Mouse (Mus musculus) heart, embryonic 12.5 days (tissue): Measurements from ENCODE around the gene Eif1ad. TPM values are rescaled to one million over a fixed set of nuclear protein-coding genes. Genes with fewer than 3 reads are reported as not detected.
"Not testable (repeated sequence)": the region's sequence is repeated elsewhere in the genome, so short reads cannot be mapped to it uniquely, and the experiment has no call there.

Source experiments
- ATAC-seq: fragments of 200-750 bp; cut with Nextera tagmentation; 2 replicates; pipeline ENCODE4 v1.8.0; 2017; ENCODE audit warnings: moderate TSS enrichment, moderate library complexity; ENCODE audit not compliant: insufficient number of reproducible peaks, low FRiP score
- H3K27ac ChIP-seq: fragments of 300-500 bp; sonication (generic); 2 replicates; pipeline ENCODE4 v1.5.1; 2016; ENCODE audit warnings: mild to moderate bottlenecking, moderate library complexity; ENCODE audit not compliant: poor library complexity, severe bottlenecking
- H3K27me3 ChIP-seq: fragments of 300-500 bp; sonication (generic); replicated peaks from 2 replicates; pipeline ENCODE4 v1.6.1; 2016; ENCODE audit warnings: mild to moderate bottlenecking, moderate library complexity
- H3K36me3 ChIP-seq: fragments of 300-500 bp; sonication (generic); 2 replicates; pipeline ENCODE4 v1.6.1; 2016; ENCODE audit warnings: mild to moderate bottlenecking, moderate library complexity
- H3K4me1 ChIP-seq: fragments of 300-500 bp; sonication (generic); replicated peaks from 2 replicates; pipeline ENCODE4 v1.6.1; 2016; ENCODE audit warnings: mild to moderate bottlenecking
- H3K4me2 ChIP-seq: fragments of 300-500 bp; sonication (generic); 2 replicates; pipeline ENCODE4 v1.6.1; 2016; ENCODE audit warnings: mild to moderate bottlenecking, moderate library complexity
- H3K4me3 ChIP-seq: fragments of 300-500 bp; sonication (generic); 2 replicates; pipeline ENCODE4 v1.5.1; 2016; ENCODE audit warnings: mild to moderate bottlenecking
- H3K9ac ChIP-seq: fragments of 300-500 bp; sonication (generic); 2 replicates; pipeline ENCODE4 v1.6.1; 2016; ENCODE audit warnings: mild to moderate bottlenecking, moderate library complexity
- H3K9me3 ChIP-seq: fragments of 300-500 bp; sonication (generic); replicated peaks from 2 replicates; pipeline ENCODE4 v1.6.1; 2016; ENCODE audit warnings: mild to moderate bottlenecking, moderate library complexity
- WGBS: fragments of 180-500 bp; shearing (Covaris S2); methylation state at CpG from one replicate; pipeline ENCODE4 v1.1.7; 2016; 5-methylcytosine and 5-hydroxymethylcytosine counted together
- polyA plus RNA-seq: library from polyadenylated mRNA; unstranded; fragments of >200 nt; fragmentation: Nextera tagmentation; extraction: Ambion mirVana; gene quantifications from 2 replicates; pipeline ENCODE4 v1.2.1, GENCODE M21; 2016

Eif1ad gene
- polyA plus RNA-seq, 1 experiment from 2014 or later = 42.8 TPM

DNA sequence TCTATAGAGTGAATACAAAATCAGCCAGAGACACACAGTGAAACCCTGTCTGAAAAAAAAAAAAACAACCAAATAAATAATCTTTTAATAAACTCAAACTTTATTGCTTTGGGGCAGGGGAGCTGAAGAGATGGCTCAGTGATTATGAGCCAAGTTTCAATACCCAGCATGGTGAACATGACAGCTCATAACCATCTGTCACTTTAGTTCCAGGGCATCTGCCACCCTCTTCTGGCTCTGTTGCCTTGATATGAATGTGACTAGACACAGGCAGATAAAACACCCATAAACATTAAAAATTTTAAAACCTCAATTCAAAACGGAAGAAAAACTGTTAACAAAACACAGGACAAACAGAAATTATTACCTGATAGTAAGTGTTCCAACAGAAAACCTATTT is 10.9 kb downstream of the Eif1ad start:
- 85% methylated on average over 1 of the region's 1 CpGs for WGBS
- H3K4me3 ChIP-seq = no peak overlapping the region
- no peaks in the 10 kb centered on the region for H3K9me3 ChIP-seq
- H3K27me3 ChIP-seq = no peaks in the 10 kb centered on the region
- H3K4me2 ChIP-seq = no peak overlapping the region
- peaks cover 65% of the 10 kb centered on the region for H3K36me3 ChIP-seq
- H3K4me1 ChIP-seq = no peaks in the 10 kb centered on the region
- H3K9ac ChIP-seq = no peak overlapping the region
- no peak for ATAC-seq
- no peak overlapping the region for H3K27ac ChIP-seq

DNA sequence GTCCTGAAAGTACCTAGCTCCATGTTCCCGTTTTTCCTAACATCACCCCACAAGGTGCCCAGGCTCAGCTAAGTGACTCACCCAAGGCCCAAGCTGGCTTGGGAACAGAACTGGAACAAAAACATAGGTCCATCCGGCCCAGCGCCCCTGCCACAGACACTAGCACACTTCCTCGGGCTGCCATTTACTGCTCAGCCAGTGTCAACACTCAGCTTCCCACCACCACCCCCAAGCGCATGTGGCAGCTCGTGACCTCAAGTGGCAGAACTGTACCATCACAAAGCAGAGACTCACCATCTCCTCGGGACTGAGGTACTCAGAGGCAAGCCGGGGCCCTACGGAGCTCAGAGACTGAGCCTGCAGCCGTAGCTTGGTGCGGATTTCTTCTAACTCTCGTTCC is 16.8 kb downstream of the Eif1ad start:
- H3K4me3 ChIP-seq = no peak overlapping the region
- H3K27me3 ChIP-seq = no peaks in the 10 kb centered on the region
- WGBS = 92% methylated on average over 12 of the region's 12 CpGs
- no peak for ATAC-seq
- no peak overlapping the region for H3K27ac ChIP-seq
- peaks cover 18% of the 10 kb centered on the region for H3K4me1 ChIP-seq
- no peak overlapping the region for H3K4me2 ChIP-seq
- H3K36me3 ChIP-seq = peaks cover 79% of the 10 kb centered on the region
- no peaks in the 10 kb centered on the region for H3K9me3 ChIP-seq
- H3K9ac ChIP-seq = no peak overlapping the region

DNA sequence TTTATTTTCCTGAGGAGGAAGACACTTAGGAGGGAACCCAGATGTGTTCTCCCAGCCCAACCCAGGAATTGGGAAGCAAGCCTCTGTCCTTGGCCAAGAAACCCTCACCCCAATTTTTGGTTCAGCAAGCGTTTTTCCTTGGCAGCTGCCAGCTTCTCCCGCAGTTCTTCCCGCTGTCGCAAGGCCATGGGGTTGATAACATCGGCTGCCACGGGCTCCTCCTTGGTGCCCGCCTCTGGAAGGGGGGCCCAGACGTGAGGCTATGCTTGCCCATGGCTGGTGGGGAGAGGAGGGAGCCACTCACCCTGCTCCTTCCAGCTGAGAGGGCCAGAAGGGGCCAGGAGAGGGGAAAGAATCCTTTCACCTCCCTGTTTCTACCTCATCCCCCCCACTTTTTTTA is 18.2 kb downstream of the Eif1ad start:
- peaks cover 25% of the 10 kb centered on the region for H3K4me1 ChIP-seq
- no peaks in the 10 kb centered on the region for H3K9me3 ChIP-seq
- no peak overlapping the region for H3K4me3 ChIP-seq
- H3K27ac ChIP-seq = no peak overlapping the region
- no peaks in the 10 kb centered on the region for H3K27me3 ChIP-seq
- peaks cover 65% of the 10 kb centered on the region for H3K36me3 ChIP-seq
- no peak for ATAC-seq
- no peak overlapping the region for H3K9ac ChIP-seq
- H3K4me2 ChIP-seq = no peak overlapping the region
- 92% methylated on average over 8 of the region's 8 CpGs for WGBS

DNA sequence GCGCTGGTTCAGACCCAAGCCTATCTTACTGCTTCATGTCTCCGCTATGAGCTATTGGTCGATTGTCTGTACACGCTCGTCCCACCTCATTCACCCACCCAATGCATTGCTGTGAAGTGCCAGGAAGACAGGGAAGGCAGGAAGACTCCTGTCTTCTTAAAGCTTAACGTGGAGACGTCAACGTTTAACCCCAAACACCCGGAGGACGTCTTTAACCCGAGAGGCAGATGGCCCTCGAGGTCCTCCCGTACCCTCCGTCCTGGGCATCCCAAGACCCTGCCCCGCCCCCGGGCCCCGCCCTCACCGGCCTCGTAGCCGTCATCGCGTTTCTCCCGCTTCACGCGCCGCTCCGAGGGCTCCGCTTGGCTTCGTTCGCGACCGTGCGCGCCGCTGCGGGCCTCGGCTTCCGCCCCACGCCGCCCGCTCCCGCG is 21.5 kb downstream of the Eif1ad start:
- Histone ChIP-seq H3K4me3 (peak overlapping the region; percentile 99), H3K36me3 (peaks cover 32% of the 10 kb centered on the region), H3K4me1 (peaks cover 42% of the 10 kb centered on the region), H3K27ac (peak overlapping the region; percentile 78), H3K27me3 (no peaks in the 10 kb centered on the region), H3K9ac (peak overlapping the region; percentile 97), H3K4me2 (peak overlapping the region; percentile 89), H3K9me3 (no peaks in the 10 kb centered on the region)
- under 1% methylated on average over 43 of the region's 43 CpGs for WGBS
- peak; percentile 73 for ATAC-seq

DNA sequence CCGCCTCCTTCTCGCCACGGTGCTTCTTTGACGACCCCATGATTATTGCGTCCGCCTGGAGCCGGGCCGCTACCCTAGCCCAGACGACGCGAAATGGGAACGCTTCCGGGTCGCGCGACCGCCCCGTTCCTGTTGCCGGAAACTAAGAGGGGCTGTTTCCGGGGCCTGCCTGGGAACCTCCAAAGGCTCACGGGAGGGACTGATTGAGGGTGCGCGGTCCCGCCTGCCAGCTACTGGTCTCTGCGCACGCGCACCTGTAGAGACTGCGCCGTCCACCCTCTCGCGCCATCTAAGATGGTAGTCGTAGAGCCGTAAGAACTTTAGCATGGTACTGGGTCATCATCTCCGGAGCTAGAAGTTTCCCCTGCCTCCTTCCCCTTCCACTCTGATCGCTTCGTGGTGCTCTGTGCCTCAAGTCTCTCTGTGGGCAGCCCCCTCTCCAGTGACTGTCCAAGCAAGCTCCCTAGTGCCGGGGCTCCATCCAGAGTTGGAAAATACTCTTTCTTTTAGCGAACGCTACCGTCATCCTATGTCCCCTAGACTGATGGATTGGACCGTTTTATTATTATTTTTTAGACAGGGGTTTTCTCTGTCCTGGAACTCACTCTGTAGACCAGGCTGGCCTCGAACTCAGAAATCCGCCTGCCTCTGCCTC is 22.2 kb downstream of the Eif1ad start, which contains the start of gene Sart1:
Gene Sart1, minus strand, starts transcription at position 116 of the 655 bp plus-strand sequence.
- WGBS = under 1% methylated on average over 43 of the region's 43 CpGs
- H3K36me3 ChIP-seq = peaks cover 25% of the 10 kb centered on the region
- H3K27ac ChIP-seq = peak within 1 kb of the TSS; percentile 81
- H3K27me3 ChIP-seq = no peaks in the 10 kb centered on the region
- H3K4me3 ChIP-seq = peak within 1 kb of the TSS; percentile 99
- peaks cover 44% of the 10 kb centered on the region for H3K4me1 ChIP-seq
- H3K9ac ChIP-seq = peak within 1 kb of the TSS; percentile 97
- peak; percentile 93 for ATAC-seq
- no peaks in the 10 kb centered on the region for H3K9me3 ChIP-seq
- peak within 1 kb of the TSS; percentile 89 for H3K4me2 ChIP-seq

DNA sequence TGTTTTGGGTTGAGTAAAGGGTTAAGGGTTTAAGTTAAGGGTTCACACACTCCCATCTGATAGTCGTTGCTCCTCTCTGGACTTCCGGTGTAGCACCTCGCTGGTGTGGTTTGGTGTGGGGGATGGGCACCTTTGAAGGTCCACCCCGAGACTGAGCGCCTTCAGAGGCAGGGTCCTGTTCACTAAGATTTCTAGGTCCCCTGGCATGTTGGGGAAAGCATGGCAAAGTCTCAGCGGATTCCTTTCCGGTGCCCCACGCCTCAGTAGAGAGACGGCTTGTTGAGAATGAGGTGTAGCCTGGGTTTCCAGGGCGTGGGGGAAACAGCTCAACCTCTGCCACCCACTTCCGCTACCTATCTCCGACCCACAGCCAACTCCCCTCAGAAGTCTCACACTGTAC is 23.1 kb downstream of the Eif1ad start:
- WGBS = 20% methylated on average over 12 of the region's 12 CpGs
- H3K4me1 ChIP-seq = peaks cover 44% of the 10 kb centered on the region
- peak overlapping the region; percentile 97 for H3K9ac ChIP-seq
- H3K27ac ChIP-seq = peak overlapping the region; percentile 81
- H3K36me3 ChIP-seq = peaks cover 16% of the 10 kb centered on the region
- H3K9me3 ChIP-seq = no peaks in the 10 kb centered on the region
- ATAC-seq = no peak
- H3K4me2 ChIP-seq = peak overlapping the region; percentile 89
- no peaks in the 10 kb centered on the region for H3K27me3 ChIP-seq
- peak overlapping the region; percentile 99 for H3K4me3 ChIP-seq

DNA sequence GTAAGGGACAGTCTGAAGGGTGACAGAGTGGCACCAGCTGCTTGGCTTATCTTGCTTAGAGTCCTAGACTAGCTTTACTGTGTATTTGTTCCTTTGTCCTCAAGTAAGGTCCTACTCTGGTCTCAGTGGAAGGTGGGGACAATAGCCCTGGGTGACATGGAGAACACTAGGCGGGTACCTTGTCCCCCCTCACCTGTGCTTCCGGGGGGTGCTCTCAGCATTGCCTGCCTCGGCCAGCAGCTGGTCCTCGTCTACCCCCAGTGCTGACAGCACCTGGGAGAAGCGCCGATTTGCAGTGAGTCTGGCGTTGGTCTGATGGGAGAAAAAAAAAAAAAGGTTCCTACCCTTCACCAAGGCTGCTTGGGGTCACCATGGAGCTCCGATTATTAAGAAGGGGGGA is 23.9 kb downstream of the Eif1ad start:
- Histone ChIP-seq H3K36me3 (peaks cover 8% of the 10 kb centered on the region), H3K4me3 (peak overlapping the region; percentile 99), H3K9ac (no peak overlapping the region; the same call in 1 of the 2 replicates), H3K4me1 (peaks cover 44% of the 10 kb centered on the region), H3K27ac (peak overlapping the region; percentile 81; the same call in 1 of the 2 replicates), H3K4me2 (peak overlapping the region; percentile 89), H3K27me3 (no peaks in the 10 kb centered on the region), H3K9me3 (no peaks in the 10 kb centered on the region)
- 53% methylated on average over 8 of the region's 8 CpGs for WGBS
- no peak for ATAC-seq

DNA sequence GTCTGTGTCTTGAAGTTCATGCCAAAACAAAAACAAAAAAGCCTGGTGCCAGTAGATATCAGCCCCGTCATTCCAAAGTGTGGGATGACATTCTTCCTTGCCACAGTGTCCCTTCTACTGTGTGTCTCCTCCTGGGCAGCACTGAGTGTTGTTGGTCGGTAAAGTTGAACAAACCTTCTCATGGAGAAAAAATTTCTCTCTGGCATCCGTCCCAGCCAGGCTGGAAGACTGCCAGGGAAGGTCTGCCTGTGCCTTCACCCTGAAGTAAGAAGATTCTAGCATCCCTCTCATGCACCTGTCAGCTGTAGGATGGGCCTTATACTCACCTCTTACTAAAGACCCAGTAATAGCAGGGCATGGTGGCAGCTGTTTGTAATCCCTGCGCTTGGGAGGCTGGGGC is 26.4 kb downstream of the Eif1ad start:
- H3K4me1 ChIP-seq = peaks cover 28% of the 10 kb centered on the region
- no peak for ATAC-seq
- H3K4me3 ChIP-seq = no peak overlapping the region
- no peak overlapping the region for H3K4me2 ChIP-seq
- H3K9ac ChIP-seq = no peak overlapping the region
- 0 out of 2 replicates have a peak overlapping the region, but pooled peaks have one; percentile 65 for H3K27ac ChIP-seq
- WGBS = 28% methylated on average over 4 of the region's 4 CpGs
- H3K9me3 ChIP-seq = no peaks in the 10 kb centered on the region
- no peaks in the 10 kb centered on the region for H3K27me3 ChIP-seq
- H3K36me3 ChIP-seq = no peaks in the 10 kb centered on the region

DNA sequence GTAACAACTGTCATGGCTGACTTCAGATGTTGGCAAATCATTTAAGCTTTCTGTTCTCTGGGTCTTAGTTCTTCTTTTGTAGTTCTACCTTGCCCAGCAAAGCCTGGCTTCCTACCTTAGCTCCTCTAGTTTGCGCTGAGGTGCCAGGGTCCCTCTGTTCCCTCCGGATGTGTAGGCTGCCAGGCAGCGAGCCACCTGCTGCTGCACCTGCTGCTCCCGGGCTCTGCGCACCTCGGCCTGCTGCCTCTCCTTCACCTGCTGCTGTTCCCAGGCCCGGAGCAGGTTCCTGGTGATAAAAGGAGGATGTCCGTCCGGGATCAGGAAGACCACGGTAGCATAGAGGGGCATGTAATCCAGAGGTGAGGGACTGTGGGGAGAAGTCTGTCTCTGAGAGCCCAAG is 27.6 kb downstream of the Eif1ad start:
- no peak for ATAC-seq
- Histone ChIP-seq H3K9ac (no peak overlapping the region), H3K4me2 (no peak overlapping the region), H3K4me1 (peaks cover 25% of the 10 kb centered on the region), H3K36me3 (no peaks in the 10 kb centered on the region), H3K4me3 (no peak overlapping the region), H3K9me3 (no peaks in the 10 kb centered on the region), H3K27me3 (no peaks in the 10 kb centered on the region), H3K27ac (no peak overlapping the region)
- WGBS = 46% methylated on average over 10 of the region's 10 CpGs

DNA sequence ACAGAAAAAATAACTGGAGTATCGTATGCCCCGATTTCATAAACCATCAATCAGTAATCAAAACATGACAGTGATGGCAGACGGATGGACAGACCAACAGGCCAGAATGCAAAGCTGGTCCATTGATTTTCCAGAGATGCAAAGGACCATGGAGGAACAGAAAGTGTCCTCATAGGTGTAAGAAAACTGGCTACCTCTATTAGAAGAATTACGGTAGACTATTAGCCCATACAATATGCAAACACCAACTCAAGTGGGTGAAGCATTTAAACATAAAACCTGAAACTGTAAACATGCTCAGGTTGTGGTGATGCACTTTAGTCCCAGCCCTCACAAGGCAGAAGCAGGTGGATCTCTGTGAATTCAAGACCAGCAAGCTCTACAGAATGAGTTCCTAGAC is 28.8 kb downstream of the Eif1ad start:
- Histone ChIP-seq H3K27me3 (no peaks in the 10 kb centered on the region), H3K36me3 (no peaks in the 10 kb centered on the region), H3K9ac (no peak overlapping the region), H3K27ac (no peak overlapping the region), H3K9me3 (no peaks in the 10 kb centered on the region), H3K4me2 (no peak overlapping the region), H3K4me3 (no peak overlapping the region), H3K4me1 (peaks cover 13% of the 10 kb centered on the region)
- WGBS = 65% methylated on average over 4 of the region's 4 CpGs
- no peak for ATAC-seq

DNA sequence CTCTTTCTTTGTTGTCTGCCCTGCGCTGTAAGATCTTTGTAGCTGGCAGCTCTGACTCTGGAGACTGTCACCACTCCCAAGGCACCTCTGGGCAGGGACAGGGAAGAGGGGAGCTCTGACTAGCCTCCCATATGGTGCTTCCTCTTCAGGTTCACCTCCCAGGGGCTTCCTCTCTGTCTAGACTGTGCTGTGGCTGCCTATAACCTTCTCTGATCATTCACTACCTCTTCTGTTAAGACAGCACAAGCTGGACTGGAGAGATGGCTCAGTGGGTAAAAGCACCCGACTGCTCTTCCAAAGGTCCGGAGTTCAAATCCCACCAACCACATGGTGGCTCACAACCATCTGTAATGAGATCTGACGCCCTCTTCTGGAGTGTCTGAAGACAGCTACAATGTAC is 34.5 kb downstream of the Eif1ad start:
- H3K9ac ChIP-seq = not testable (repeated sequence)
- WGBS = 60% methylated on average over 4 of the region's 4 CpGs

DNA sequence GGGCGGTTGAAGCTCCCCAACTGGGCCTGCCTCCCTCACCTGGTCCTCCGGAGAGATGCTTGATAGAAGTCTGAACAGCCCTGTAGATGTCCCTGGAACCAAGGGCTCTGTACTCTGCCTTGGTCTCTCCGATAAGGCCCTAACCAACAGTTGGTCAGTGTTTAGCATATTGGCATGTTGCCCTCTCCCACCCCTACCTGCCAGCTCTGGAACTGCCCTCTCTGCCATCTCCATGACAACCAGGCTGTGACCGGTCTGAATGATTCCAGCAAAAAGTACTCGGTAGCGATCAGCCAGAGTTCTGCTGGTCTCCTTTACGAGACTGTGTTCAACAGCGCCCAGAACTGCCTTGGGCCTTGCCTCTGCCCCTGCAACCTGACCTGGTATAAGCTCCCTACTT is 35.8 kb downstream of the Eif1ad start, which contains the start of gene Tsga10ip:
Gene Tsga10ip, minus strand, starts transcription at position 234 of the 400 bp plus-strand sequence.
- no peaks in the 10 kb centered on the region for H3K36me3 ChIP-seq
- H3K4me3 ChIP-seq = no peak within 1 kb of the TSS
- H3K9me3 ChIP-seq = no peaks in the 10 kb centered on the region
- H3K4me2 ChIP-seq = no peak within 1 kb of the TSS
- H3K27me3 ChIP-seq = no peaks in the 10 kb centered on the region
- H3K27ac ChIP-seq = no peak within 1 kb of the TSS
- peaks cover 4% of the 10 kb centered on the region for H3K4me1 ChIP-seq
- H3K9ac ChIP-seq = no peak within 1 kb of the TSS
- no peak for ATAC-seq
- WGBS = 84% methylated on average over 8 of the region's 8 CpGs

More for the DNA sequence above, 34.5 kb downstream of the Eif1ad start:
- H3K36me3 ChIP-seq, H3K27me3 ChIP-seq, H3K4me1 ChIP-seq, H3K4me3 ChIP-seq, H3K9me3 ChIP-seq, H3K27ac ChIP-seq: not testable (repeated sequence)
- H3K4me2 ChIP-seq = peak overlapping the region; percentile 28
- 0 out of 2 replicates have a peak, but pooled peaks have one; percentile 17 for ATAC-seq
